8 mouse cellular contexts compared by ENCODE assay signal in genomic region chr1:180641137-180641517, GRCm38 (mm10). TPM values are rescaled to one million over a fixed set of nuclear protein-coding genes. Genes with fewer than 3 reads are reported as not detected.
A peak's percentile ranks its signal among the peaks of the same experiment; 100 is the strongest.
DNase-seq lines count a peak whose midpoint lies in the region; ATAC-seq and TF ChIP-seq lines count a peak whose summit lies in the region.

Lin9 (plus strand) TSS chr1:180641150.

- no peaks in the 10 kb centered on the region for H3K27me3 ChIP-seq in forebrain, embryonic 15.5 days
- no peaks in the 10 kb centered on the region for H3K27me3 ChIP-seq in lung, embryonic 14.5 days (ENCODE audit: insufficient read depth, low read length)
- H3K27me3 ChIP-seq in thymus, adult 2 months (ENCODE audit: control insufficient read depth, insufficient read depth, low read length) = no peaks in the 10 kb centered on the region

- under 1% methylated on average over 42 of the region's 47 CpGs for WGBS in forebrain, embryonic 15.5 days
- 0% methylated on average over 46 of the region's 47 CpGs for WGBS in lung, embryonic 14.5 days
- under 1% methylated on average over 47 of the region's 47 CpGs for WGBS in olfactory bulb, adult 2 months
- WGBS in thymus, adult 2 months = under 1% methylated on average over 47 of the region's 47 CpGs

- intact Hi-C loops in heart, postnatal 36 days (cut with DNase I) = loop anchor here (2.0 kb wide), 1 partner anchor 40 kb away; no protein-coding TSS in a partner anchor

- ATAC-seq in forebrain, embryonic 15.5 days (replicated peaks) = peak; percentile 89
- ATAC-seq in lung, embryonic 14.5 days (ENCODE audit: insufficient read depth) = peak; percentile 93

- TF ChIP-seq CTCF in layer of hippocampus, adult 2 months (conservative IDR thresholded peaks at IDR 0.05) = no peak
- no peak for TF ChIP-seq CTCF in lung, embryonic 14.5 days (IDR thresholded peaks at IDR 0.05; ENCODE audit: low read depth)
- no peak for TF ChIP-seq CTCF in olfactory bulb, adult 2 months (IDR thresholded peaks at IDR 0.05; ENCODE audit: insufficient read depth, low read depth, low read length)
- no peak; the same call in 1 of the 2 replicates for TF ChIP-seq CTCF in thymus, adult 2 months (IDR thresholded peaks at IDR 0.05; ENCODE audit: borderline replicate concordance, control insufficient read depth, extremely low read depth, insufficient read depth, low read length, poor library complexity)

- peak; percentile 91 for DNase-seq in ES-CJ7 (ENCODE audit: low read depth, low spot score)
- peak; percentile 83 for DNase-seq in cerebellum, adult 11 months
- peak; percentile 93 for DNase-seq in heart, postnatal 36 days
- DNase-seq in layer of hippocampus, adult 2 months (ENCODE audit: low spot score in 2 of 2) = peak; percentile 87 to 89
- peak; percentile 97 for DNase-seq in lung, embryonic 14.5 days
- DNase-seq in thymus, adult 2 months = peak; percentile 96

- no peak; the same call in 1 of the 2 replicates for TF ChIP-seq POLR2A in olfactory bulb, adult 2 months (IDR thresholded peaks at IDR 0.05; ENCODE audit: insufficient read depth, low read depth, low read length)
- TF ChIP-seq POLR2A in thymus, adult 2 months (IDR thresholded peaks at IDR 0.05; ENCODE audit: control insufficient read depth, extremely low read depth, insufficient read depth, low read length, poor library complexity) = peak; percentile 82; the same call in 1 of the 2 replicates

- peak within 1 kb of the TSS; percentile 75 for H3K4me2 ChIP-seq in forebrain, embryonic 15.5 days (replicated peaks)
- peak within 1 kb of the TSS; percentile 83 for H3K4me2 ChIP-seq in lung, embryonic 14.5 days

- H3K27ac ChIP-seq in forebrain, embryonic 15.5 days (replicated peaks) = peak within 1 kb of the TSS; percentile 94
- peak within 1 kb of the TSS; percentile 84 for H3K27ac ChIP-seq in layer of hippocampus, adult 2 months
- H3K27ac ChIP-seq in lung, embryonic 14.5 days (ENCODE audit: low read depth) = peak within 1 kb of the TSS; percentile 97
- no peak within 1 kb of the TSS for H3K27ac ChIP-seq in olfactory bulb, adult 2 months (ENCODE audit: insufficient read depth, low read depth, low read length)
- peak within 1 kb of the TSS; percentile 24 for H3K27ac ChIP-seq in thymus, adult 2 months (ENCODE audit: control insufficient read depth, insufficient read depth, low read length)

- H3K9ac ChIP-seq in forebrain, embryonic 15.5 days (replicated peaks) = peak within 1 kb of the TSS; percentile 95
- H3K9ac ChIP-seq in lung, embryonic 14.5 days = peak within 1 kb of the TSS; percentile 99

- H3K4me3 ChIP-seq in forebrain, embryonic 15.5 days = peak within 1 kb of the TSS; percentile 95
- peak within 1 kb of the TSS; percentile 74 for H3K4me3 ChIP-seq in layer of hippocampus, adult 2 months
- peak within 1 kb of the TSS; percentile 95 for H3K4me3 ChIP-seq in lung, embryonic 14.5 days (ENCODE audit: low read depth, low read length)
- H3K4me3 ChIP-seq in olfactory bulb, adult 2 months (ENCODE audit: insufficient read depth, low read depth, low read length) = peak within 1 kb of the TSS; percentile 91
- H3K4me3 ChIP-seq in thymus, adult 2 months (ENCODE audit: control insufficient read depth, insufficient read depth, low read length) = peak within 1 kb of the TSS; percentile 62

- H3K4me1 ChIP-seq in forebrain, embryonic 15.5 days = peaks cover 26% of the 10 kb centered on the region
- peaks cover 14% of the 10 kb centered on the region for H3K4me1 ChIP-seq in lung, embryonic 14.5 days (ENCODE audit: insufficient read depth)
- H3K4me1 ChIP-seq in olfactory bulb, adult 2 months (ENCODE audit: control insufficient read depth, insufficient read depth, low read length) = peaks cover 5% of the 10 kb centered on the region
- peaks cover 12% of the 10 kb centered on the region for H3K4me1 ChIP-seq in thymus, adult 2 months (replicated peaks; ENCODE audit: control insufficient read depth, insufficient read depth, low read length)

- H3K36me3 ChIP-seq in forebrain, embryonic 15.5 days = no peaks in the 10 kb centered on the region
- H3K36me3 ChIP-seq in lung, embryonic 14.5 days (ENCODE audit: insufficient read depth) = no peaks in the 10 kb centered on the region; the same call in 1 of the 2 replicates
- H3K36me3 ChIP-seq in thymus, adult 2 months (ENCODE audit: control insufficient read depth, insufficient read depth, low read length) = no peaks in the 10 kb centered on the region

- no peaks in the 10 kb centered on the region for H3K9me3 ChIP-seq in forebrain, embryonic 15.5 days
- H3K9me3 ChIP-seq in lung, embryonic 14.5 days (ENCODE audit: low read depth, low read length) = no peaks in the 10 kb centered on the region

RNA-seq across cellular contexts. Expression of gene Lin9, which starts in this region (rescaled TPM):
- 17.4 and 20.3 TPM in 2 replicates for polyA plus RNA-seq in forebrain, embryonic 15.5 days (2015; fragmentation: Nextera tagmentation; extraction: Ambion mirVana)
- 1 to 10 TPM; 2.8 to 3.6 TPM for total RNA-seq in heart, postnatal 36 days (2021)
- 1 to 10 TPM; 4.7 to 4.8 TPM for total RNA-seq in layer of hippocampus, adult 2 months (2021)
- 23.6 and 24.3 TPM in 2 replicates for polyA plus RNA-seq in lung, embryonic 14.5 days (2014; fragmentation: Nextera tagmentation; extraction: Ambion mirVana)
- polyA plus RNA-seq in olfactory bulb, adult 2 months (2012; ENCODE audit: insufficient read depth, insufficient read length, low replicate concordance, missing spikeins) = not detected in 2 replicates
- 16.9 and 21.6 TPM in 2 replicates for polyA plus RNA-seq in thymus, adult 2 months (2012; rRNA removed)

Comparison
In these comparisons a context has a peak if more than half of its experiments do, and no peak if none do; other contexts are left out.
1. RNA of gene Lin9 (polyA plus RNA-seq): 23.6 to 24.3 TPM in lung, embryonic 14.5 days, 16.9 to 21.6 TPM in thymus, adult 2 months and 17.4 to 20.3 TPM in forebrain, embryonic 15.5 days; not detected in olfactory bulb, adult 2 months; every median in the first group is over 10 times any median in the second.
2. Peak in every context shown above with its lines, with median percentiles within 50 percentile points of each other: DNase-seq and H3K4me3 ChIP-seq.